Mouse (Mus musculus) adrenal gland, postnatal 36 days (tissue): Measurements from ENCODE around the gene Gm10959. TPM values are rescaled to one million over a fixed set of nuclear protein-coding genes. Genes with fewer than 3 reads are reported as not detected.

Experiments
- DNase-seq, 2 experiments: peaks; one replicate each; pipeline ENCODE4 v3.0.0; 2021; ENCODE audit warnings: mixed read lengths in 1 of 2
- total RNA-seq, 2 experiments: library from RNA; stranded (reverse); gene quantifications; 2 replicates each; pipeline ENCODE4 v1.2.3; 2021

The Gm10959 gene
- total RNA-seq, 2 experiments from 2014 or later, result not detected

DNA sequence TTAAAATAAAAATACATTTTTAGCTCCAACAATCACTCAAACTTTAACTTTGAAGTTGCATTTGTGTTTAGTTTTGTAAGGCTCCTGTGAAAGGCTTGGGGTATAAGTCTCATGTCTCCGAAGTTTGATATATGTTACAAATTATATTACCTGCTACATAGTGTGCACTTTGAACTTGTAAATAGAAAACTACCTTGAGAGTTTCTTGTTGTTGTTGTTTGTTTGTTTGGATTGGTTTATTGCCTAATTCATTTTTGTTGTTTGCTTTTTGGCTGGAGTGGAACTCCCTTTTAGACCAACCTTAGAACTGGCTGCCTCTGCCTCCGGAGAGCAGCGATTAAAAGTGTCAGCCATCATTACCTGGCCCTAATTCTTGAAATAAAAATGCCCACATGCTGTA is 24.4 kb downstream of the Gm10959 start, which contains the start of gene Fabp2:
TSS of gene Fabp2 (plus strand) at position 301 of the 400 bp plus-strand sequence.
- no peak for DNase-seq

DNA sequence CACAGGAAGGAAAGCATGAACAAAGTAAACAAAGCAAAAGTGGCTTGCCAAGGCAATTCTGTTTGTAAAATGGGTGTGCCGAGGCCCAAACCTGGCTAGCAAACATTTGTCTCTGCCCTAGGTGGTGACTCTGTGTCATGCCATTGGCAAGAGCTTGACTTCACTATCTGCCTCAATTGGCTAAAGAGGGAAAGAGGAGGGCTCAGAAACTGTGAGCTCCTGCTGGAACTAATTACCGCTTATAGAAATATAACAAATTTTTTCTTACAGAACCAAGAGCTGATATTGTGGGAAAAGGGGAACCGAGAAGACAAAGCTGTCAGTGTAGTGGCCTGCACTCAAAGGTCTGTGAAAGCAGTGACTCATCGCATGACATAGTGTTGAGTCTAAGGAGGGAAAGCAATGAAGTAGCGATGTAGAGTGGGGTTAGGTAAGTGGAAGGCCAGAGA is 30.8 kb downstream of the Gm10959 start:
- DNase-seq, result peak; percentile 4 to 7

DNA sequence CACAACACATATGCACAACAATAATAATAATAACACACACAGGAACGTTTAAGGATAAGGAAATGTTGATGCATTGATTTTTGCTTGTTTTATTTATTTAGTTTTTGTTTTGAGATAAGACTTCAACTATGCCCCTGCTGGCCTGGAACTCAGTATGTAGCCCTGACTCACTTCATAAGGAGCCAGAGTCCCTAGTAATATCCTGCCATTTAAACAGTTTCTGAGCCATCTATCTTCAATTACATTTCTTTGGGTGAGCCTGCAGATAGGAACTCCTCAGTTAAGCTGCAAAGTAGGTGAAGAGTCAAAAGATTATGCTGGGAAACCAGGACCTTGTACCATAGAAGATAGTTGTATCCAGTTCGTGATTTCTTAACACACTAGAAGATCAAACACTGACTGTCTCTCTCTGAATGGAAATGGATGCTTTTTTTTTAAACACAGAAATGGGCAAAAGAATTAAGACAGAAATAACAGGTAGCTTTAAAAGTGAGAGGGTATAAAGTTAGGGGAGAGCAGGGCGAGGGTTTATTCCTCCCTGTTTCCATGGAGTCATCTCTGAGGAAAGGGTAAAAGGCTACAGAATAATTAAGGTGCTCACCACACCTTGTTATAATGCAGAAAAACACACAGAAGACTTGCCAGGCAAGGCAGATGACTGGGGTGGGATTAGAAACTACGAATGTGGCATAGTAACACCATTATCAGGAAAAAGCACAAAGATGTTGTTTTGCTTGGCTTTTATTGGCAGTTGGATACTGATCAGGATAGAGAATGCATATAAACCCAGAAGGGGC is 31.5 kb downstream of the Gm10959 start:
- no peak for DNase-seq

DNA sequence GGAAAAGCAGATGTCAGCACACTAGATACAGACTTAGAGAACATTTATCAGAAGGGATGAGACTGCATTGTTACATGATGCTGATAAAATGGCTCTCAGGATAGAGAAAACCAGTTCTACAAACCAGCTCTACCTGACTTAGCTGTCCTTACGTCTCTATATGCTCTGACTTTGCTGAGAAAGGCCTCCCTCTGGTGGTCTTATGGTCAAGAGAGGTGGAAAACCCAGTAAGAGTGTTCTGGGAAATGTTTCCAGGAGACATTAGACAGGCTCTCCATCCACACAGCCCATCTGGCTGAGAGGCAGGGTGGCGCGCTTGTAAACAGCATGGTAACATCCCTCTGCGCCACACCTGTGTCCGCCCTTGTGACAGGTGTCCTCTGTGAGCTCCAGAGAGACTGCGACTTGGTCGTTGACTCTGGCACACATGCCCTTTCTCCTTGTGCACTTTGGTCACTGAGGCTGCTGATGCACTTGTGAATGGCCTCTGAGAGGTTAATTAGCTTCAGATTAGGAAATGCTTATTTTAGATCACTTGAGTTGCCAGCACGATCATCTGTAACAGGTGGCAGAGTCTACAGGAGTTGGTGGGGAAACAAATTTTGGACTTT is 40.4 kb downstream of the Gm10959 start:
- DNase-seq, result no peak

- no peak for DNase-seq
Measured at GRCm38 (mm10) chr3:122877543-122877942, 41.6 kb downstream of the Gm10959 start.

DNA sequence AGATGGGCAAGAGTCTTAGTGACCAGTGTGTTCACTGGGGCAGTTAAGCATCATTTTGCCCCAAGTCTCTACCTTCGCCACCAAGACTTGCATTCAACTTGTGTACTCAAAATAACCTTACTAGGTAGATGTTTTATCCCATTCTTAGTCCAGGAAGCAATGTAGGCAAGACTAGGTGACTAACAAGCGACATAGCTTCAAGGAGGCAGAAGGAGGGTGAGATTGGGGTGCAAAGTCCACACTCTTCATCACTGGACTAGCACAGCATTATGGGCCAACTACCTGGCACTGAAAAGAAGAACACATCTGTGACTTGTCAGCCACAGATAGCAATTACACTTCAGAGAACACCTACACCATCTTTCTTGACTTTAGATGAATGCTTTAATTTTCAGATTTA is 42.3 kb downstream of the Gm10959 start:
- no peak for DNase-seq

- DNase-seq, result no peak
Measured at GRCm38 (mm10) chr3:122871596-122871995, 47.6 kb downstream of the Gm10959 start.

GRCm38 (mm10) chr3:122868270-122868669 is 50.9 kb downstream of the Gm10959 start:
- no peak for DNase-seq

GRCm38 (mm10) chr3:122865092-122865491 is 54.1 kb downstream of the Gm10959 start:
- DNase-seq, result no peak

Other genes starting within 250 kb of the Gm10959 start
- 10 to 100 TPM; 36.0 to 58.0 TPM for gene Pde5a, start 190.4 kb downstream of the Gm10959 start, total RNA-seq
- not detected for gene Fabp2, start 24.3 kb downstream of the Gm10959 start, total RNA-seq
- gene 1810037I17Rik, start 4.8 kb upstream of the Gm10959 start, total RNA-seq, result 10 to 100 TPM; 53.3 to 58.0 TPM
- 10 to 100 TPM; 34.9 to 39.2 TPM for gene Usp53, start 65.2 kb upstream of the Gm10959 start, total RNA-seq
- under 1 TPM in 1 of 2 experiments, not detected in 1; 0.40 TPM for gene Myoz2, start 115.7 kb upstream of the Gm10959 start, total RNA-seq